Mouse (Mus musculus) liver, embryonic 14.5 days (tissue): ENCODE results near the gene Th. TPM values are rescaled to one million over a fixed set of nuclear protein-coding genes. Genes with fewer than 3 reads are reported as not detected.
A peak's percentile ranks its signal among the peaks of the same experiment; 100 is the strongest.

Experiments
- ATAC-seq: fragments of 200-750 bp; cut with Nextera tagmentation; 2 replicates; pipeline ENCODE4 v1.8.0; 2017; ENCODE audit warnings: moderate number of reproducible peaks, mild to moderate bottlenecking, moderate library complexity; ENCODE audit not compliant: insufficient read depth
- DNase-seq, 3 experiments: peaks; one replicate each; pipeline ENCODE4 v3.0.0-alpha.2; 2012 to 2013; ENCODE audit warnings: low read depth in 3 of 3, low spot score in 3 of 3
- H3K27ac ChIP-seq: fragments of 300-500 bp; sonication (generic); 2 replicates; pipeline ENCODE4 v1.5.1; 2014; ENCODE audit warnings: moderate library complexity, mild to moderate bottlenecking, control low read depth, inconsistent platforms
- H3K27me3 ChIP-seq: fragments of 300-500 bp; sonication (generic); 2 replicates; pipeline ENCODE4 v1.6.1; 2014; ENCODE audit warnings: mild to moderate bottlenecking, low read length, moderate library complexity; ENCODE audit not compliant: control insufficient read depth, insufficient read depth
- H3K36me3 ChIP-seq: fragments of 300-500 bp; sonication (generic); replicated peaks from 2 replicates; pipeline ENCODE4 v1.6.1; 2014; ENCODE audit warnings: low read depth; ENCODE audit not compliant: control insufficient read depth, insufficient read depth
- H3K4me1 ChIP-seq, 2 experiments: fragments of 200-500 bp in 1 of 2; fragments of 300-500 bp in 1 of 2; sonication (generic) in 1 of 2; replicated peaks; 2 replicates each; pipeline ENCODE4 v1.6.1; 2012 to 2014; ENCODE audit warnings: antibody characterized with exemption in 1 of 2, inconsistent platforms in 1 of 2, low read length in 1 of 2; ENCODE audit not compliant: control insufficient read depth in 2 of 2, insufficient read depth in 2 of 2
- H3K4me2 ChIP-seq: fragments of 300-500 bp; sonication (generic); 2 replicates; pipeline ENCODE4 v1.6.1; 2014; ENCODE audit warnings: low read depth, mild to moderate bottlenecking, control low read depth, moderate library complexity
- H3K4me3 ChIP-seq, 2 experiments: fragments of 200-500 bp in 1 of 2; fragments of 300-500 bp in 1 of 2; sonication (generic) in 1 of 2; 2 replicates each; pipeline ENCODE4 v1.5.1; 2012 to 2014; ENCODE audit warnings: low read depth in 2 of 2, low read length in 2 of 2, mild to moderate bottlenecking in 2 of 2, control low read depth in 1 of 2, inconsistent platforms in 1 of 2, moderate library complexity in 1 of 2; ENCODE audit not compliant: insufficient read depth in 1 of 2
- H3K9ac ChIP-seq: fragments of 300-500 bp; sonication (generic); replicated peaks from 2 replicates; pipeline ENCODE4 v1.6.1; 2014; ENCODE audit warnings: mild to moderate bottlenecking, control low read depth, moderate library complexity
- H3K9me3 ChIP-seq: fragments of 300-500 bp; sonication (generic); 2 replicates; pipeline ENCODE4 v1.6.1; 2016; ENCODE audit warnings: low read length, mixed read lengths; ENCODE audit not compliant: control insufficient read depth
- CTCF ChIP-seq: IDR thresholded peaks from 2 replicates; pipeline ENCODE4 v1.5.1; 2016; ENCODE audit warnings: antibody characterized with exemption, low read depth, control low read depth
- EP300 ChIP-seq: IDR thresholded peaks from 2 replicates; pipeline ENCODE4 v1.6.1; 2016; ENCODE audit warnings: antibody characterized with exemption, low read depth
- WGBS: fragments of 180-500 bp; shearing (Covaris S2); extraction: QIAGEN DNeasy Blood & Tissue Kit; methylation state at CpG from one replicate; pipeline ENCODE4 v1.1.7; 2014; ENCODE audit not compliant: insufficient replicate concordance; 5-methylcytosine and 5-hydroxymethylcytosine counted together
- polyA plus RNA-seq, 2 experiments: library from polyadenylated mRNA; depleted of rRNA in 1 of 2; stranded (reverse) in 1 of 2; unstranded in 1 of 2; fragments of >200 nt; fragmentation: Nextera tagmentation in 1 of 2; extraction: Ambion mirVana in 1 of 2; gene quantifications; 2 replicates each; pipeline versions ENCODE4 v1.2.1 to v1.2.3; 2012 to 2014

Th gene
- polyA plus RNA-seq (2012; rRNA removed) (0.01 TPM in 1 of 2 replicates, not detected in the other), polyA plus RNA-seq (2014; fragmentation: Nextera tagmentation; extraction: Ambion mirVana) (0.08 TPM in 1 of 2 replicates, not detected in the other)

DNA sequence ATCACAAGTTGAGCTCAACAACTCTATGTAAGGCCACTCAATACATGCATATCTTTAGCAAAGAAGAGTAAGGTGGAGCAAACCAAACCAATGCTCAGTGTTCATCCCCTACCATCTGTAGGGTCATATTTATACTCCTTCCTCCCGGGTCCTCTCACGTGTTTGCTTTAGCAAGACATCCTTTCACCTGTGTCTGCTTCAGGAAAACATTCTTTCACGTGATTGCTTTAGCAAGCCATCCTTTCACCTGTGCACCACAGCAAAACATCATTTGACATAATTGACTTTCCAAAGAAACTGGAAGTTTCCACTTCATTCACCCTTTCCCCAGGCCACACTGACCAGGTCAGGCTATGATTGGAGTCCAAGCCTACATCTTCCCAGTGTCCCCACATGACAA lies at the start of gene Th:
TSS of gene Th (minus strand) at position 101 of the 400 bp plus-strand sequence.
- ATAC-seq: no peak
- TF ChIP-seq CTCF (no peak), EP300 (no peak)

DNA sequence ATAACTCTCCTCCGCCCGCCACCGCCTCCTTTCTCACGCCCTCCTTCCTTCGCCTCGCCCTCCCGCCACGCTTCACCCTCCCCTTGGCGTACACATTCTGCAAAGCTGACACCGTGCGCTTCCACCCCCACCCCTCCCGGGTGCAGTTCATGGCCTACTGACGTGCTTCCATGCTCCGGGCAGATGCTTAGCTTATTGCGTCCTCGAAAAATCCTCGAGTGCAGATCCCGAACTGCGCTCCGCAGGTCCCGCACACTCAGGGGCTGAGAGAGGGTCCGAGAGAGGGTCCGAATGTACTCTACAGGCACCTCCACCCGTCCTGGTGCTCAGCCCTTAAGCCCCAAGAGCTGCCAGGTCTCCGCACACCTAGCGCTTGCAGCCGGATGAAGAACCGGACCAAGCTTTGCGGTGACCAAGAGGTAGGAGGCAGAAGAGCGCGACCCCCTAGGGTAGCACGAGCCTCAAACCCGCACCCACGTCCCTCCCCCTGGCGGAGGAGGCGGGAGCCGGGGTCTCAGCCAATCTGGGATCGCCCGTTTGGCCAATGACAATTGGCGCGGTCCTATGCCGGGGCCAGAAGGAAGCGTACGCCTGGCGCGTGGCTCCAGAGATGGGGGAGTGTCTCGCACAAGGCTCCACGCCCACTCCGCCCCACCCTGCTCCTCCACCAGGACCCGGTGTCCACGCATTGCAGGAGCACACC lies 38.0 kb upstream of the Th start, which contains the start of gene Ascl2:
TSS of gene Ascl2 (minus strand) at position 456 of the 703 bp plus-strand sequence.
- ATAC-seq (no peak; the same call in 1 of the 2 replicates), DNase-seq (no peak)
- 4% methylated on average over 51 of the region's 51 CpGs for WGBS
- no peaks in the 10 kb centered on the region for H3K36me3 ChIP-seq
- peak within 1 kb of the TSS; percentile 20 to 42 for H3K4me3 ChIP-seq
- H3K4me1 ChIP-seq: no peaks in the 10 kb centered on the region
- H3K9ac ChIP-seq: no peak within 1 kb of the TSS
- H3K27me3 ChIP-seq: peaks cover 63% of the 10 kb centered on the region
- H3K9me3 ChIP-seq: no peaks in the 10 kb centered on the region
- TF ChIP-seq CTCF: no peak
- TF ChIP-seq EP300: no peak
- H3K27ac ChIP-seq: no peak within 1 kb of the TSS
- peak within 1 kb of the TSS; percentile 58 for H3K4me2 ChIP-seq

More for the DNA sequence above, at the start of gene Th:
- H3K36me3 ChIP-seq: no peaks in the 10 kb centered on the region
- DNase-seq: no peak
- H3K27me3 ChIP-seq: no peaks in the 10 kb centered on the region
- H3K9ac ChIP-seq: no peak within 1 kb of the TSS
- no peak within 1 kb of the TSS for H3K4me3 ChIP-seq
- WGBS: 68% methylated on average over 3 of the region's 3 CpGs
- H3K9me3 ChIP-seq: no peaks in the 10 kb centered on the region
- H3K27ac ChIP-seq: no peak within 1 kb of the TSS
- no peaks in the 10 kb centered on the region for H3K4me1 ChIP-seq
- H3K4me2 ChIP-seq: no peak within 1 kb of the TSS

DNA sequence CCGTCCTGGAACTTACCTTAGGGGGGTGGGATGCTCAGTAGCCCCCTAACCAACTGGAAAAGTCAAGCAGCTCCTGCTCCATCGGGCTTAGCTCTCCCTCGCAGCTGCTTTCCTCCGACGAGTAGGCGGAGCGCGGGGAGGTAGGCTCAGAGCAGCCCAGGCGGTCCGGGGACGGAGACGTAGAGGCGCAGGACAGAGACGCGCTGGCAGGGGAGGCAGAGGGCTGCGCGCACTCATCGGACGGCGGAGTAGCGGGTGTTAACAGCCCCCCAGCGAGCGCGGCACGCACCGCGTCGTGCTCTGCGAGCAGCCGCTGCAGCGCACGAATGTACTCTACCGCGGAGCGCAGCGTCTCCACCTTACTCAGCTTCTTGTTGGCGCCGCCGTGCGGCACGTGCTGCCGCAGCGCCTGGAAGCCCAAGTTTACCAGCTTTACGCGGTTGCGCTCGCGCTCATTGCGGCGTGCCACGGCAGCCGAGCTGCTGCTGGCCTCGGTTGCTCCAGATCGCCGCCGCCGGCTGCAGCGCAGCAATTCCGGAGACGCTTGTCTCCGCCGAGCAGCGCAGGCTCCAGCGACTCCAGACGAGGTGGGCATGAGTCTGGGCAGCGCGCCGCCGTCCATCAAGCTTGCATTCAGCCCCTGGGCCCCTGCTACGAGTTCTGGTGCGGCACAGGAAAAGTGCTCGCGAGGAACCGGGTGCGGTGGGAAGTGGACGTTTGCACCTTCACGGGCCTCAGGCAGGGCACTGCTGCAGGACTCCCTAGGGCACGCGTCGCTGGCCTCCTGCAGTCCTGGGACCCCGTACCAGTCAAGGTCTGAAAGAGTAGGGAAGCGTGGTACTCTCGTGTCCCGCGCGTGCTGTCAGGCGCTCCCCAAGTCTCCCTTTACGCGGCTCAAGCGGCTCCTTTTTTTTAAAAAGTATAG lies 37.2 kb upstream of the Th start:
- peak overlapping the region; percentile 20 to 42 for H3K4me3 ChIP-seq
- no peaks in the 10 kb centered on the region for H3K9me3 ChIP-seq
- DNase-seq (peak in 1 of 3 experiments; percentile 11), ATAC-seq (peak; percentile 30; the same call in 1 of the 2 replicates)
- H3K4me2 ChIP-seq: peak overlapping the region; percentile 58
- WGBS: under 1% methylated on average over 90 of the region's 90 CpGs
- H3K36me3 ChIP-seq: no peaks in the 10 kb centered on the region
- TF ChIP-seq CTCF (no peak), EP300 (no peak)
- peaks cover 63% of the 10 kb centered on the region for H3K27me3 ChIP-seq
- no peak overlapping the region for H3K9ac ChIP-seq
- H3K4me1 ChIP-seq: no peaks in the 10 kb centered on the region
- no peak overlapping the region for H3K27ac ChIP-seq

DNA sequence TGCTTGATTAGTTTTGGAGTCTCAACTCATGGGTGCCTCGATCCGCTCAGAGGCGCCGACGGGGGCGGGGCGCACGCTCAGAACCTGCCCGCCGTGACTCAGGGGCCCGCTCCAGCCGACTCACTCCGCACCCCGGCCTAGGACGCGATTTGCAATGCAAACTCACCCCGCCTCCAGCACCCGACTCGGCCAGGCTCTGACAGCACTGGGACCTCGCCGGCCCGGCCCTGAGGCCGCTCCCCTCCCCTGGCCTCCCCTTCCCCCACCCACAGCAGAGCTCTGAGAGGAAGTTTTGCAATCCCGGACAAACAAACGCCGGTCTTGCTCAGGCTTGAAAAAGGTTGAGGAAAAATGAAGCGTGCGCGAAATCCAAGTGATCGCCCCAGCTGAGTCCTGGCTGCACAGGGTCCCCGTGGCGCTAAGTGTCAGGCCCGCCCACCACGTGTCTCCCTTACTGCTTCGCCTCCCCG lies 36.5 kb upstream of the Th start:
- Histone ChIP-seq H3K4me3 (peak overlapping the region; percentile 20 to 42), H3K36me3 (no peaks in the 10 kb centered on the region), H3K9ac (no peak overlapping the region), H3K9me3 (no peaks in the 10 kb centered on the region), H3K27me3 (peaks cover 63% of the 10 kb centered on the region), H3K4me1 (no peaks in the 10 kb centered on the region), H3K27ac (no peak overlapping the region), H3K4me2 (peak overlapping the region; percentile 58)
- ATAC-seq: peak; percentile 61
- no peak for TF ChIP-seq EP300
- 0 out of 2 replicates have a peak, but pooled peaks have one; percentile 3 for TF ChIP-seq CTCF
- DNase-seq: peak; percentile 20 to 41 (median 23)
- WGBS: 1% methylated on average over 36 of the region's 36 CpGs
